Mouse (Mus musculus) cortical plate, adult 2 months (tissue): ENCODE measurements around the gene Shank3.

Experiments used
- CTCF ChIP-seq: fragments of 200-500 bp; IDR thresholded peaks from 2 replicates; pipeline ENCODE4 v1.5.1; 2011; ENCODE audit warnings: mild to moderate bottlenecking, control low read depth, low read length; ENCODE audit not compliant: insufficient read depth; ENCODE audit errors: extremely low read depth
- POLR2A ChIP-seq: fragments of 200-500 bp; IDR thresholded peaks from 2 replicates; pipeline ENCODE4 v1.6.1; 2011; ENCODE audit warnings: mild to moderate bottlenecking, low read length, control low read depth; ENCODE audit not compliant: insufficient read depth; ENCODE audit errors: extremely low read depth

DNA sequence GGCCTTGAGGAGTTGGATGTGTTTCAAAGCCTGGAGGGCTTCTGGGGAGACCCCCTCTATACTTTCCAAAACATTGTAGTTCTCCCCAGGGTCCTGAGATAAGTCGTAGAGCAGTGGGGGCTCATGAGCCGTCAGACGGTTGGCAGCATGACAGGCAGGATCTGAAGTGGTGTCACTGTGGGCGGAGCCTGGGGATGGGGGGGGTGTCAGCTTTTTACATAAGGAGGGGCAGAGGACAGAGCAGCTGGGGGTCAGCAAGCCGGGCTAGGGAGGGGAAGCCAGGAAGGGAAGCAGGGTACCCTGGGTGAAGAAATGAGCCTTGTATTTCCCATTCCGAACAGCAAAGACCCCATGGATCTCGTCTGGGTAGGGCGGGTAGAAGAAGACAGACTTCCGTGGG, 26.1 kb upstream of the Shank3 start:
- TF ChIP-seq POLR2A, result no peak
- no peak for TF ChIP-seq CTCF
